Mouse (Mus musculus) ovary, postnatal 10 days (tissue): ENCODE results near the gene Gm17657.
"Not testable (repeated sequence)": the region's sequence is repeated elsewhere in the genome, so short reads cannot be mapped to it uniquely, and the experiment has no call there.

Experiments used
- DNase-seq: peaks from one replicate; pipeline ENCODE4 v3.0.0; 2022; ENCODE audit warnings: low spot score

Gene Gm17657

DNA sequence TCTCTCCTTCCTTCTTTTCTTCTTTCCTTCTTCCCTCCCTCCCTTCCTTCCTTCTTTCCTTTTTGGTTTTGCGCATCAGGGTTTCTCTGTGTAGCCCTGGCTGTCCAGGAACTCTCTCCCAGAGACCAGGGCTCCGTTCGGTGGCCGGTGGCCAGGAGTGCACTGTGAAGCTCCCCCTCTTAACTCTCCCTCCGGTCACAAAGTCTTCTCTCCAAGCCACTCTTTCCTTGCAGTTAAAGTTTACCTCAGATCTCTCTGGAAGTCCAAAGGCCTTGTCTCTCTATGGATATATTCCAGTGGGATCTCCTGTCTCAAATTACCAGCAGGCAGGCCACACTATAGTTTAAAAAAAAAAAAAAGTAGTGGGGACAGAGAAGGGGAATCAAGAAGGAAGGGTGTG is 4.2 kb downstream of the Gm17657 start:
- no peak for DNase-seq

DNA sequence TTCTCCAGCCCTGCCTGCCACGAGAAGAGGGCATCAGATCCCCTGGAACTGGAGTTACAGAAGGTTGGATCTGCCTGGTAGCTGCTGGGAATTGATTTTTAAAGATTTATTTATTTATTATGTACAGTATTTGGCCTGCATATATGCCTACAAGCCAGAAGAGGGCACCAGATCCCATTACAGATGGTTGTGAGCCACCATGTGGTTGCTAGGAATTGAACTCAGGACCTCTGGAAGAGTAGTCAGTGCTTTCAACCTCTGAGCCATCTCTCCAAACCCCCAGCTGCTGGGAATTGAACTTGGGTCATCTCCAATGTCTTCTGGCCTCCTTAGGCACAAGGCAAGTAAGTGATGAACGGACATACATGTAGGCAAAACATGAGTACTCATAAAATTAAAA is 5.4 kb downstream of the Gm17657 start:
- DNase-seq = no peak

DNA sequence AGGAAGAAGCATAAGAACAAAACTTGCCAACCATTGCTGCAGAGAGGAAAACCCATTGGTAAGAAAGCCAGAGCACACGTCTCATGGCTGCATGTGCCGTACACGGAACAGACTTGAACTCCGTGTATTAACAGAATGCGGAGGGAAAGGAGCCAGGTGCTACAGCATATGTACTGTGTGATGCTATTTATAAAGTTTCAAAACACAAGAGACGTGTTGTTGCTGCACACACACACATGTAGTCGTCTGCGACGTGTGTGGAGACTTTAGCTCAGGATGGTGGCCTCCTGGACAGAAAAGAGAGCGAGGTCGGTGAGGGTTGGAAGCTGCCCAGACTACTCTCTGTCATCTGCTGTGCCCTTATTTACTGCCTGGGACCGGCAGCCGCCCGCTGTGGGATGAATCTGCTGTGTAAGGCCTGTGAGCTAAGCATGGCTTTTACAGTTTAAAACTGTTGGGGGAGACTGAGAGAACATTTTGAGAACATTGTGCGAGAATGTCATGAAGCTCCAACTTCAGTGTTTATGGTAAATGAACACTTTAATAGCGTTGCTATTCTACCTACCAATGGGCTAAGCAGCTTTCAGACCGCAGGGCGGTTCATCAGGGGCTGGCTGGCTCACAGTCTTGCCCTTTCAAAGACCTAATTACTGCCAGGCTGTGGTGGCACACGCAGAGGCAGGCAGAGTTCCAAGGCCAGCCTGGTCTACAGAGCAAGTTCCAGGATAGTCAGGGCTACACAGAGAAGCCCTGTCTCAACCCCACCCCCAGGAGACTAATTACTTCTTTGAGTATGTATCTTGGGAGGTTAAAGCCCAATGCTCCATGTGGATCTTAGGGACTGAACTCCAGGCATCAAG is 6.4 kb downstream of the Gm17657 start:
- no peak for DNase-seq

DNA sequence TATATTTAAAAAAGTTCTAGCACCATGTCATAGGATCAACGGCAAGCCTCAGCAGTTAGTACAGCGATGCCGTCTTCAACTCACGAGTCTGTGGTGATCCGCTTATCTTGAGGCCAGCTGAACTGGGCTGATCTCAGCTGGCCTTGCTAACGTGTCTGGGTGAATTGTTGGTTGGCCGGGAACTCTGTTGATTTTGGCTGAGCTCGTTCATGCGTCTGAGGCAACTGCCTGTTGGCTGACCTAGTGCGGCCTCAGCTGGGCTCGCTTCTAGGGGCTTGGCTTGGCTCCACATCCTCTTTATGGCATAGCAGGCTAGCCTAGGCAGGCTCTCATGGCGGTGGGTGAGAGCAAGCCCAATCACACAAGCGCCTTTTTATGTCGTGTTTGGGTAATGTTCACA is 8.0 kb downstream of the Gm17657 start:
- DNase-seq = peak; percentile 21

DNA sequence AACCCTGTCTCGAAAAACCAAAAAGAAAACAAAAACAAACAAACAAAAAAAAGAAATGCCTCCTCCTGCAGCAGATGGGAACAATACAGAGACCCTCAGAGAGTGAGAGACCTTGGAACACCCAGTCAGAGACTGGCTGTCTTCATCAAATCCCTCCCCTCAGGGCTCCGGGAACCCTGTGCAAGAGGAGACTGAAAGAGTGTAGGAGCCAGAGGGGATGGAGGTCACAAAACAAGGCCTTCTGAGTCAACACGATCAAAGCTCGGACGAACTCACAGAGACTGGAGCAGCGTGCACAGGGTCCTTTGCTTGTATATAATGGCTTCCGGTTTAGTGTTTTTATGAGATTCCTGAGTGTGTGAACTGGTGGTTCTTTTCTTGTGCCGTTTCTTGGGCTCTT is 9.0 kb downstream of the Gm17657 start:
- no peak for DNase-seq

DNA sequence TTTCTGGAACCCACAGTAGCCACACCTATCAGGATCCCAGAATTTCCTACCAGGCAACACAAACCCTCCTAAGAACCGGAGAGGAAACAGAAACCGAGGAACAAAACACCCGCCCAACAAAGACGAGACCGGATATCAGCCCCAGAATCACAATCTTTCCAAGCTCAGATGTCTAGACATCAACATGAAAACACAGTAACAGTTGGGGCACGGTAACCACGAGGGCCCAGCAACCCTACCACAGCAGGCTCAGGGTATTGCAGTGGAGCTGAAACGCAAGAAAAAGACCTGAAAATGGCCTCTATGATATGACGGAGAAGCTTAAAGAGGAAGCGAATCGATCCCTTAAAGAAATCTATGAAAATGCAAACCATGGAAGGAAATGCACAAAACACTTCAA is 15.6 kb downstream of the Gm17657 start:
- no peak for DNase-seq

DNA sequence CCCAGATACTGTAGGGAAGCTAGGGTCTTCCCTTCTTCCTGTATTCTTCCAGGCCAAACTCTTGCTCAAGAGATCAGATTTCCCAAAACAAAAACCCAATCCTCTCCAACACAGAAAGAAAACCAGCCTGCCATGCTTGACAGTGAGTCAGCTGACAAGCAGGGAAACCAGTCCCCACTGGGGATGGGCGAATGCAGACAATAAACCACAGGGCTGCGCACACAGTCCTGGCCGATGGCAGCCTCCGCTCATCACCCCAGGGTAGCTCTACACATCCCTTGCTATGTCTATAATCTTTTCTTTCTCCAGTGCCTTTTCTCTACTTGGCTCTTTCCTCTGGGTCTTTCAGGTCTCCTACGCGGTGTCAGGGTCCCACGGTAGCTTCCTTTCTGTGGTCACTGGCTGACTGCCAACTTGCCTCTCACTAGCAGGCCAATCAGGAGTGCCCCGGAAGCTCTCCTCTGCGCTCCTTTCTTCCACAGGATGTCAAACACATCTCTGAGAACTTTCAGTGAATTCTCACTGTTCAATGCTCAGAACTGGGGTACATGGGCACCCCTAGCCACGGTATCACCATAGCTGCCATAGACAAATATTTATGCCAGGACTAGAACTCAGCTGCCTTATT is 17.6 kb downstream of the Gm17657 start:
- DNase-seq = no peak

DNA sequence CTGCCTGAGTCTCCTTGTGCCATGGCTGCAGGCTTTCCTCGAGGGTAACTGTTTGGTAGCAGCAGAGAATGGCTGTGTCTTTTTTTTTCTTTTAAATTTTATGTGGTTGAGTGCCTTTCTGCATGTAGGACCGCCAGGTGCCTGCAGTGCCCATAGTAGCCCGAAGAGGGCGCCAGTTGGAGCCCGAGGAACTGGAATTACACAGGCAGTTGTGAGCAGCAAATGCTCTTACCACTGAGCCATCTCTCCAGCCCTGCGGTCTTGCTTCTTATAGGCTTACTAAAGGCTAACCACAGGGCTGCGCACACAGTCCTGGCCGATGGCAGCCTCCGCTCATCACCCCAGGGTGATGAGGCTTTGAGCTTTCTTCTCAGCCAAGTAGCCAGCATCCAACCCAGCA is 18.2 kb downstream of the Gm17657 start:
- DNase-seq = no peak

DNA sequence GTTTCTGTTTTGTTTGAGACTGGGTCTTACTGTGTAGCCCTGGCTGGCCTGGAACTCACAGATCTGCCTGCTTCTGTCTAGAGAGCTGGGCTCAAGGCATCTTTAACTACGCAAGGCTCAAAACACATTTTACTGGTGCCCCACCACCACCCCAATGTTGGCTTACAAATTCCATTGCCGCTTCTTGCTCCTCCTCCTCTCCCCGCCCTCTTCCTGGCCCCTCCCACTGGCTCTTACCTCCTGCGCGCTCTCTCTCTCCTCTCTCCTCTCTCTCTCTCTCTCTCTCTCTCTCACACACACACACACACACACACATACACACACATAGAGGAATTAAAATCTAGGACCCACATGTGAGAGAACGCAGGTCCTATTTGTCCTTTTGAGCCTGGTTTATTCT is 18.9 kb downstream of the Gm17657 start:
- no peak for DNase-seq

DNA sequence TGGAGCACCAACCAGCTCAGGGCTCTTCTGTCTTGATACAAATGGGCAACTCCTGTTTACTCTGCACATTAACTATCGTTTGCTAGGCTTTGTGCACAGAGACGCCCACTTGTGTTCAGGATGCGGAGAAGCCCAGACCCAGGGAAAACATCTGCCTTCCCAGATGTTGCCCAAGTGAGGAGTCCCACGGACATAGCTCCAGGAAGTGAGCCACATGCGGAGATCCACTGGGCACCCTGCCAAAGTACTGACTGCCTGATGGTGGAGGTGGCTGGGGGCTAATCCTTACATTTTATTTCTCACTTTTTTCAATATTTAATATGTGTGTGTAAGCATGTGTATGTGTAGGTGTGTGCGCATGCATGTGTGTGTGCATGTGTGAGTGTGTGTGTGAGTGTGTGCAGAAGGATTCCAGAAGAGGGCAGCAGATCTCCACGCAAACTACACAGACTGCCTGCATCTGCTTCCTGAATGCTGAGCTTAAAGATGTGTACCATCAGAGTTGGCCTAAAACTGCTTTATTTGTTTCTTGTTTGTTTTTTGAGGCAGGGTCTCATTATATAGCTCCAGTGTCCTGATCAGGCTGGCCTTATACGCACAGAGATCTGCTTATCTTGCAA is 20.8 kb downstream of the Gm17657 start:
- DNase-seq = no peak

DNA sequence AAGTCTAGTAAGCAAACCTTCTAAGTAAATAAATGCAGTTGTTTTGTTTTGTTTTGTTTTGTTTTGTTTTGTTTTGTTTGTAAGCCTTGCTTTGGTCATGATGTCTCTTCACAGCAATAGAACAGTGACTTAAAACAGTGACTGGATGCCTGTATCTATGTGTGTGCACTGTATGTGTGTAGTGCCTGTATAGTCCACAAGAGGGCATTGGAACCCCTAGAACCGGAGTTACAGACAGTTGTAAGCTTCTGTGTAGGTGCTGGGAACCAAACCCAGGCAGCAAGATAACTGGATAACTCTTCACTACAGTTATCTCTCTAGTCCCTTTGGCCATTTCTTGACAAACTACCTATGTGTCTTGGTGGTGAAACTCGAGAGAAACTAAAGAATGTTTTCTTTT is 23.8 kb downstream of the Gm17657 start:
- no peak for DNase-seq

DNA sequence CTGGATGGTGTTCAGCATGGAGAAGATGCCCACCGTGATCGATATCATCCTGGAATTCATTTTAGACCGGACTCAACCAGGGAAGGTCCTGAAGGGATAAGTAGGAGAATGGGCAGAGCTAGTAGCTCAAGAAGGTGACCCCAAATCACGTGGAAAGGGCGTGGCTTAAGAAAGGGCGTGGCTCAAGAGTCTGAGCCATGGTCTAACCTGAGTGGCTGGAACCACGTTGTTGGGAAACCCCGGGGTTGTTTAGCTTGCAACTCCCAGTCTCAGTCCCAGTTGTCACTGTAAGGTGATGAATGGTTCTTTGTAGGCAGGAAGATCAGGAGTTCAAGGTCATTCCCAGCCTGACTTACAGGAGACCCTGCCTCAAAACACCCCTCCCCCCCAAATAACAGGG is 29.7 kb downstream of the Gm17657 start:
- DNase-seq = no peak

DNA sequence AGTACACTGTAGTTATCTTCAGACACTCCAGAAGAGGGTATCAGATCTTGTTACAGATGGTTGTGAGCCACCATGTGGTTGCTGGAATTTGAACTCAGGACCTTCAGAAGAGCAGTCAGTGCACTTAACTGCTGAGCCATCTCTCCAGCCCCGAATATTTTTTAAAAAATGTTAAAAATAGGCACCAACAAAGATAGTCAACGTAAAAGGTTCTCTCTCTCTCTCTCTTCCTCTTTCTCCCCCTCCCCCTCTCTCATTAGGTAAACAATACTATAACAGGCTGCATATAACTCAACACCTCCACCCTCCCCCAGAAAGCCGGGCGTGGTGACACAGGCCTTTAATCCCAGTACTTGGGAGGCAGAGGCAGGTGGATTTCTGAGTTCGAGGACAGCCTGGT is 30.8 kb downstream of the Gm17657 start:
- DNase-seq = not testable (repeated sequence)

DNA sequence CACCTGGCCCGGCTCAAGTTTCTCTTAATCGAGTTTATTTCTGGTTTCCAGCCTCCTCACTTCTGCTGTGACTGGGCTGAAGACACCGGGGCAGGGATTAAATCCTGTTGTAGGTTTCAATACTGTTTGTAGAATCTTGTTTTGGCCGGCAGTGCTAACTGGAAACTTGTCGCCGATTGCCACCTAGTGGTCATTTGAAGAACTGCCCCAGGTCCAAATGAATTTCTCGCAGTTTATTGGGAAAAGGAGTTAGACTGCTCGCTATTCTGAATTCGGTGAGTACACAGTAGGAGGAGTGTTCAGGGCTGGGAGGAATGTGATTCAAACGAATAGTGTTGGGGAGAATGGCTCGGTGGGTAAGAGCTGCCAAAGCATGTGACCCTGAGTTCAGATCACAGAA is 35.0 kb downstream of the Gm17657 start:
- DNase-seq = peak; percentile 59

DNA sequence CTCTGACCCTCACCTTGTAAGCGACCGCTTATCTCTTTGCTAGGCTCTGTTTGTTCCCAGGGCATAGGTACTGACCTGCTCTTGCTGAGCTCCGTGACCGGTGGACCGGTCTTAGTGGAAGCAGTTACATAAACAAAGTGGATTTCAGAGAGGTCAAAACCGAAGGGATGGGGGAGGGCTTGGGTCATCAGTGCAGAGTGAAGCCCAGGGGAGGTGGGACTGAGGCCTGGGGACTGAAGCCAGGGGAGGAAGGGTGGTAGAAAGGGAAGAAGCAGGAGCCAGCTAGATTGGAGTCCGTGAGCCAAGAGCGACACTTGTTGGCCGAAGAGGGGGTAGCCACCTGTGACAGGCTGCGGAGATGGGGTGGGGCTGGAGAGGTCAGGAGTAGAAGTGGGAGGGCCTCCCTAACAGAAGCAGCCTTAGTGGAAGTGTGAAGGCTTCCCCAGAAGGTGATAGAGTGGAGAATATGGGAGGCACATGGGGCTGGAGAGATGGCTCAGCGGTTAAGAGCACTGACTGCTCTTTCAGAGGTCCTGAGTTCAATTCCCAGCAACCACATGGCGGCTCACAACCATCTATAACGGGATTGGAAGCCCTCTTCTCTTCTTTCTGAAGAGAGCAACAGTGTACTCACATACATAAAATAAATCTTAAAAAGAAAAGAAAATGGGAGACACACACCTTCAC is 36.3 kb downstream of the Gm17657 start:
- DNase-seq = peak; percentile 27

DNA sequence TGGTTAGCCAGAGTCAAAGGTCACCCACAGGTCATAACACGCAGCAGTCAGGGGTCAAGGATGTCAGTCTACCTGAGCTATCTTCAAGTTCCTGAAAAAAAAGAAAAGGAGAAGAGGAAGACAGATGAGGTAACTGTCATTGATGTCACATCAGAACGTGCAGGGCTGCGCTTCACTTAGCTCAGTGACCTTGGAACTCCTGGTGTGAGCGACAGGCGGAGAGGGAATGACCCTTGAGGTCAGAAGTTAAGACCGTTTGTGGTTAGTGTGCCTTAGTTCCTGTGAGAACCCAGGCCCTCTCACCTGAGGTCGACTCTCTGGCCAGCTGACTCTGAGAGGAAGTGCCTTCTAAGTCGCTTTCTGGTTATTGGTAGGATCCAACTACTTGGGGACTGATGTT is 38.7 kb downstream of the Gm17657 start:
- no peak for DNase-seq

DNA sequence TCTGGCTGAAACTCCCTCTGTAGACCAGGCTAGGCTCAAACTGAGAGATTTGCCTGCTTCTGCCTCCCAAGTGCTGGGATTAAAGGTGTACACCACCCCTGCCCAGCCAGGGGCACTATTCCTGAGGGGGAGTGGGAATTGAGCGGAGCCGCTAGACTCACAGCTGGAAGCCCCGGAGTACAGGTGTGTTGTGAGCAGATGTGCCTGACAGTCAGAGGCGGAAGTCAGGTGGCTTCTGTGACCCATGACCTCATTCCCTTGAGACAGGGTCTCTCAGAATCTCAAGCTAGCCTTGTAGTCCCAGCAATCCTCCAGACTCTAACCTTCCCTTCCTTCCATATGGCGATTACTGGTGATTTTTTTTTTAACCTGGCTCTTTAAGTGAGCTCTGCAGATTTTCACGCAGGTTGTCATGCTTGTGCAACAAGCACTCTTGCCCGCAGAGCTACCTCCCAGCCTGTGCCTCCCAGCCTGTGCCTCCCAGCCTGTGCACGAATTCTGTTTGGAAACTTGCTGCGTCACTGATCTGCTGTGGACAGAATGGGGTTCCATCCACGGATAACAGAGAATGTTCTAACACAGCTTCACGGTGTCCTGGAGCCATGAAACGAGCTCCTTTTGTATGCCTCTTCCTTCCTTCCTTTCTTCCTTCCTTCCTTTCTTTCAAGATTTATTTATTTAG is 40.4 kb downstream of the Gm17657 start:
- DNase-seq = no peak

DNA sequence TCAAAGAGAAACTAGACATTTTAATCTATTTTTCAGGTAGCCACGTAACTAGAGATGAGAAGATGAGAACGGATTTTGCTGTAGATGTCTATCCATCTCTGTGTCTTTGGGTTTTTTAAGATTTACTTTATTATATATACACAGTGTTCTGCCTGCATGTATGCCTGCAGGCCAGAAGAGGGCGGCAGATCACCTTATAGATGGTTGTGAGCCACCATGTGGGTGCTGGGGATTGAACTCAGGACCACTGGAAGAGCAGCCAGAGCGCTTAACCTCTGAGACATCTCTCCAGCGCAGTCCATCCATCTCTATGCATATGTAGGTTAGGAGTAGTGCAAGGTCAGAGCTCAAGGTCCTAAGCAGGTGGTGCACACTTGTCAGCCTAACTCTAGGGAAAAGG is 45.7 kb downstream of the Gm17657 start:
- DNase-seq = no peak

DNA sequence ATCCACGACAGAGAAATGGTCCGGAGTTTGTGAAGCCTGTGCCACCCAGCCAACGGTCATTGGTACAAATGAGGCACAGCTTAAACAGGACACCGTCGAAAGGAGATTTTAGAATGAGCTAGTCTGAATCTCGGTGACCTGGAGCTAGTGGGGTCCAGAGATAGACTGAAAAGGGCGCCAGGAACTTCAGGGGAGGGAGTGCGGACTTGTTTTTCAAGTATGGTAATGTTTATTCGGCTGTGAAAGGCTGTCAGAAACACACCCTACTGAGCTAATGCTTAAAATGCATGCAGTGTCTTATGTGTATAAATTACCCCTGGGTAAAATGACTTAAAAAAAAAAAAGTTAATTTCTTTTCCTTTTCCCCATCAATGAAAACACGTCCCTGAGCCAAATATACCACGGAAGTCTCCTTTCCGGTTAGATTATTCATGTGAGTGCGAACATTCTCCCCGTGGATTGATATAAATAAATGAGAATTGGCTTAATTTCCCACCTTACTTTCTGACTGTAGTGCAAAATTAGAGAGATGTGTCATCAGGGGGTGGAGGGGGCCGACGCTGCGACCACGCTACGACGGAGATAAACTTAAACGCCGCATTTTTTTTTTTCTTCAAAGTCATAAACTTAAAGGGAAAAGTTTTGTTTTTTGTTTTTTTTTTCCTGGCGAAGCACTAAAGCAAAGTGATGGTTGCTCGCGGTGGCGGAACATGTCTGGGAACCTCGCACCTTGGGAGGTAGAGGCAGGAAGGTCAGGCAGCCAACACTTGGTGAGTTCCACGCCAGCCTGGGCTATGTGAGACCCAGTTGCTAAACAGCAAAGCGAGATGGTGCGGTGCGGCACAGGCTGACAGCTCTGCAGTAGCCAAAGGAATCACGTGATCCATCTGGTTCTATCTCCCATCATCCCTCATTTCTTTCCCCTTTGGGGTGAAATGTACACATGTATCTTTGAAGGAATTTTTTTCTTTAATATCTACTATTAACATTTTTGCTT is 46.5 kb downstream of the Gm17657 start:
- no peak for DNase-seq

DNA sequence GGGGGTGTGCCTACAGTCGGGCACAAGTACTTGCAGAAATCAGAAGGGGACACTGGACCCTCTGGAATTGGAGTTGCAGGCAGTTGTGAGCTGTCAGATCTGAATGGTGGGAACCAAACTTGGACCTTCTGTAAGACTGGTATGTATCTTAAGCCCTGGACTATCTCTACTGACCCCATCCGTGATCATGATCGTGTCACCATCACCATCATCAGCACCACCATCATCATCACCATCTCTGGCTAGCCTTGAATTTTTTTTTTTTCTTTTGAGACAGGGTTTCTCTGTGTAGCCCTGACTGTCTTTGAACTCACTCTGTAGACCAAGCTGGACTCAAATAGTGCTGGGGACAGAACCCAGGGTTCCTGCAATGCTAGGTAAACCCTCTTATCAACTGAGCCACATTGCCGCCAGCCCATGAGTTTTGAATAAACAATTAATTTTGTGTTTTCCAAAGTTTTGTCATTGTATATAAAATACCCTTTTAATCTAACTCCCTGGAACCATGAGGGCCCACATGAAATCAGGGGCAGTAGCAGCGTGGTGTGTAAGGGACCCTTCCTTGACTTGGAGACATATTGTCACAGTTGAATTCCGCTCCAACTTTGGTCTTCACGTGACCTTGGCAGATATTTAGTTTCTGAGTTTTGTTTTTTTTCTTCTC is 47.3 kb downstream of the Gm17657 start:
- no peak for DNase-seq
